Mouse (Mus musculus) testis, adult 2 months (tissue): ENCODE measurements around the gene Skint3.

Source experiments
- CTCF ChIP-seq: fragments of 200-500 bp; IDR thresholded peaks from 2 replicates; pipeline ENCODE4 v1.5.1; 2012; ENCODE audit warnings: low read depth, mild to moderate bottlenecking, inconsistent platforms, low read length, moderate library complexity; ENCODE audit not compliant: control insufficient read depth, insufficient read depth, insufficient replicate concordance
- POLR2A ChIP-seq: fragments of 200-500 bp; IDR thresholded peaks from 2 replicates; pipeline ENCODE4 v1.6.1; 2012; ENCODE audit warnings: low read depth, mild to moderate bottlenecking, inconsistent platforms, low read length, moderate library complexity; ENCODE audit not compliant: control insufficient read depth

GRCm38 (mm10) chr4:112243416-112243815, 11.4 kb downstream of the Skint3 start:
- TF ChIP-seq CTCF, result no peak
- TF ChIP-seq POLR2A, result no peak
